Mouse (Mus musculus): Measurements from ENCODE around the gene Thsd7b.

DNA sequence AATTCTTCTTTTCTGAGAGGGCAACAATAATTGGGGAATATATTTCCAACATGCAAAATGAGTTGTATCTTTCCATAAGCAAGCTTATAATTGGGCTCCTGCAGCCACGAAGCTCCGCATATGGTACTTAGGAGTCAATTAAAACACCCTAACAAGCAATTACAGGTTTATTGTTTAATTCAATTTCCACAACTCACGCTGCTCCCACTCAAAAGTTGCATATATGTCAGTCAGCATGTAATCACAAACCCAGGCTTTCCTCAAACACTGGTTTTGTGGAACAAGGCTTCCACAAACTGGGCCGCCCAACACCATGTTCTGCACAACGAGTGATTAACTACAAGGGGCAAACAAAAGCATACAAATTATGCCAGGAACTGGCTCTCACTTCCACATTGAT is 625.0 kb downstream of the Thsd7b start:
- TF ChIP-seq CTCF (IDR thresholded peaks at IDR 0.05; ENCODE audit: low read depth, low read length) (no peak), GATA2 (IDR thresholded peaks at IDR 0.05; ENCODE audit: borderline replicate concordance, low read depth, low read length) (no peak), GATA1 (IDR thresholded peaks at IDR 0.05; ENCODE audit: borderline replicate concordance, low read length) (no peak), TAL1 (conservative IDR thresholded peaks at IDR 0.05; ENCODE audit: low read depth, low read length) (no peak)
